Mouse (Mus musculus) stomach, postnatal 0 days (tissue): ENCODE results near the gene Smoc1. TPM values are rescaled to one million over a fixed set of nuclear protein-coding genes. Genes with fewer than 3 reads are reported as not detected.

Experiments
- ATAC-seq: fragments of 200-750 bp; cut with Nextera tagmentation; 2 replicates; pipeline ENCODE4 v1.8.0; 2017; ENCODE audit not compliant: low FRiP score, low TSS enrichment
- DNase-seq: peaks from one replicate; pipeline ENCODE4 v3.0.0-alpha.2; 2016; ENCODE audit warnings: low spot score
- H3K27ac ChIP-seq: fragments of 300-500 bp; sonication (generic); replicated peaks from 2 replicates; pipeline ENCODE4 v1.5.1; 2014; ENCODE audit warnings: mild to moderate bottlenecking, control low read depth
- H3K27me3 ChIP-seq: fragments of 300-500 bp; sonication (generic); 2 replicates; pipeline ENCODE4 v1.6.1; 2014; ENCODE audit warnings: low read length; ENCODE audit not compliant: control insufficient read depth, insufficient read depth
- H3K36me3 ChIP-seq: fragments of 300-500 bp; sonication (generic); 2 replicates; pipeline ENCODE4 v1.6.1; 2014; ENCODE audit warnings: low read length, mixed read lengths; ENCODE audit not compliant: control insufficient read depth, insufficient read depth
- H3K4me1 ChIP-seq: fragments of 300-500 bp; sonication (generic); replicated peaks from 2 replicates; pipeline ENCODE4 v1.6.1; 2014; ENCODE audit warnings: antibody characterized with exemption; ENCODE audit not compliant: control insufficient read depth, insufficient read depth
- H3K4me2 ChIP-seq: fragments of 300-500 bp; sonication (generic); replicated peaks from 2 replicates; pipeline ENCODE4 v1.6.1; 2014; ENCODE audit warnings: low read depth, mild to moderate bottlenecking, control low read depth, moderate library complexity
- H3K4me3 ChIP-seq: fragments of 300-500 bp; sonication (generic); 2 replicates; pipeline ENCODE4 v1.5.1; 2014; ENCODE audit warnings: low read depth, low read length, control low read depth
- H3K9ac ChIP-seq: fragments of 300-500 bp; sonication (generic); 2 replicates; pipeline ENCODE4 v1.6.1; 2014; ENCODE audit warnings: mild to moderate bottlenecking, low read length, control low read depth, mixed read lengths
- H3K9me3 ChIP-seq: fragments of 300-500 bp; sonication (generic); 2 replicates; pipeline ENCODE4 v1.6.1; 2016; ENCODE audit warnings: low read length; ENCODE audit not compliant: control insufficient read depth
- CTCF ChIP-seq: IDR thresholded peaks from 2 replicates; pipeline ENCODE4 v1.5.1; 2016; ENCODE audit warnings: antibody characterized with exemption, low read depth, mild to moderate bottlenecking, moderate library complexity
- EP300 ChIP-seq: optimal IDR thresholded peaks from 2 replicates; pipeline ENCODE3; 2016; ENCODE audit warnings: antibody characterized with exemption
- WGBS: fragments of 180-500 bp; shearing (Covaris S2); extraction: QIAGEN DNeasy Blood & Tissue Kit; methylation state at CpG from one replicate; pipeline ENCODE4 v1.1.7; 2014; 5-methylcytosine and 5-hydroxymethylcytosine counted together
- polyA plus RNA-seq: library from polyadenylated mRNA; unstranded; fragments of >200 nt; fragmentation: Nextera tagmentation; extraction: Ambion mirVana; gene quantifications from 2 replicates; pipeline ENCODE4 v1.2.1, GENCODE M21; 2015

Smoc1 gene
- polyA plus RNA-seq, 1 experiment from 2014 or later: 0.65 TPM

GRCm38 (mm10) chr12:81080345-81080744 lies 53.7 kb downstream of the Smoc1 start:
- no peaks in the 10 kb centered on the region for H3K36me3 ChIP-seq
- H3K4me3 ChIP-seq: no peak overlapping the region
- no peak for ATAC-seq
- TF ChIP-seq CTCF: no peak
- TF ChIP-seq EP300: no peak
- no peaks in the 10 kb centered on the region for H3K4me1 ChIP-seq
- H3K27me3 ChIP-seq: no peaks in the 10 kb centered on the region
- H3K27ac ChIP-seq: no peak overlapping the region
- H3K9ac ChIP-seq: no peak overlapping the region
- DNase-seq: no peak
- no peak overlapping the region for H3K4me2 ChIP-seq
- no peaks in the 10 kb centered on the region for H3K9me3 ChIP-seq
- 44% methylated on average over 5 of the region's 5 CpGs for WGBS

GRCm38 (mm10) chr12:81081031-81081430 lies 54.4 kb downstream of the Smoc1 start:
- no peaks in the 10 kb centered on the region for H3K36me3 ChIP-seq
- no peak overlapping the region for H3K9ac ChIP-seq
- H3K27me3 ChIP-seq: no peaks in the 10 kb centered on the region
- H3K4me2 ChIP-seq: no peak overlapping the region
- TF ChIP-seq CTCF (no peak), EP300 (no peak)
- no peak overlapping the region for H3K27ac ChIP-seq
- H3K4me1 ChIP-seq: no peaks in the 10 kb centered on the region
- 39% methylated on average over 3 of the region's 3 CpGs for WGBS
- no peak overlapping the region for H3K4me3 ChIP-seq
- H3K9me3 ChIP-seq: no peaks in the 10 kb centered on the region
- no peak for DNase-seq
- ATAC-seq: no peak

- Histone ChIP-seq H3K4me2 (no peak overlapping the region), H3K27ac (no peak overlapping the region), H3K9me3 (no peaks in the 10 kb centered on the region), H3K4me1 (no peaks in the 10 kb centered on the region), H3K4me3 (no peak overlapping the region), H3K27me3 (no peaks in the 10 kb centered on the region), H3K9ac (no peak overlapping the region), H3K36me3 (no peaks in the 10 kb centered on the region)
- DNase-seq (no peak), ATAC-seq (no peak)
- 82% methylated on average over 5 of the region's 5 CpGs for WGBS
- no peak for TF ChIP-seq CTCF
- no peak for TF ChIP-seq EP300
These were observed 56.5 kb downstream of the Smoc1 start for GRCm38 (mm10) chr12:81083146-81083545.

- TF ChIP-seq EP300 (no peak), CTCF (no peak)
- H3K27me3 ChIP-seq: no peaks in the 10 kb centered on the region
- no peak for ATAC-seq
- H3K9ac ChIP-seq: no peak overlapping the region
- no peaks in the 10 kb centered on the region for H3K36me3 ChIP-seq
- H3K4me1 ChIP-seq: no peaks in the 10 kb centered on the region
- no peak overlapping the region for H3K4me3 ChIP-seq
- H3K27ac ChIP-seq: no peak overlapping the region
- H3K4me2 ChIP-seq: no peak overlapping the region
- WGBS: 45% methylated on average over 1 of the region's 1 CpGs
- no peak for DNase-seq
- H3K9me3 ChIP-seq: no peaks in the 10 kb centered on the region
These were observed 58.6 kb downstream of the Smoc1 start for GRCm38 (mm10) chr12:81085244-81085643.

GRCm38 (mm10) chr12:81088131-81088530 lies 61.5 kb downstream of the Smoc1 start:
- ATAC-seq (no peak), DNase-seq (no peak)
- no peaks in the 10 kb centered on the region for H3K4me1 ChIP-seq
- H3K9ac ChIP-seq: no peak overlapping the region
- no peaks in the 10 kb centered on the region for H3K9me3 ChIP-seq
- WGBS: 65% methylated on average over 5 of the region's 5 CpGs
- no peak overlapping the region for H3K27ac ChIP-seq
- no peak overlapping the region for H3K4me3 ChIP-seq
- TF ChIP-seq CTCF: no peak
- TF ChIP-seq EP300: no peak
- no peaks in the 10 kb centered on the region for H3K27me3 ChIP-seq
- H3K36me3 ChIP-seq: no peaks in the 10 kb centered on the region
- H3K4me2 ChIP-seq: no peak overlapping the region

GRCm38 (mm10) chr12:81091641-81092040 lies 65.0 kb downstream of the Smoc1 start:
- Histone ChIP-seq H3K4me2 (no peak overlapping the region), H3K27me3 (no peaks in the 10 kb centered on the region), H3K4me3 (no peak overlapping the region), H3K27ac (no peak overlapping the region), H3K9me3 (no peaks in the 10 kb centered on the region), H3K4me1 (no peaks in the 10 kb centered on the region), H3K36me3 (no peaks in the 10 kb centered on the region), H3K9ac (no peak overlapping the region)
- no peak for DNase-seq
- TF ChIP-seq CTCF: no peak
- ATAC-seq: no peak
- 82% methylated on average over 5 of the region's 5 CpGs for WGBS

- no peaks in the 10 kb centered on the region for H3K27me3 ChIP-seq
- no peak overlapping the region for H3K4me2 ChIP-seq
- no peaks in the 10 kb centered on the region for H3K36me3 ChIP-seq
- no peak for TF ChIP-seq CTCF
- no peak for TF ChIP-seq EP300
- whole genome bisulfite sequencing: 62% methylated on average over 3 of the region's 3 CpGs
- no peaks in the 10 kb centered on the region for H3K4me1 ChIP-seq
- no peak overlapping the region for H3K9ac ChIP-seq
- no peak overlapping the region for H3K27ac ChIP-seq
- ATAC-seq (no peak), DNase-seq (no peak)
- H3K9me3 ChIP-seq: no peaks in the 10 kb centered on the region
- no peak overlapping the region for H3K4me3 ChIP-seq
These were observed 66.0 kb downstream of the Smoc1 start for GRCm38 (mm10) chr12:81092641-81093040.
